Mouse (Mus musculus) lung, adult 10 weeks (tissue): ENCODE results near the gene Syce1l. TPM values are rescaled to one million over a fixed set of nuclear protein-coding genes. Genes with fewer than 3 reads are reported as not detected.

ENCODE experiments used
- polyA plus RNA-seq: library from polyadenylated mRNA; stranded (reverse); fragments of 350-450 nt; fragmentation: Illumina TruSeq; extraction: RNeasy Lipid Tissue Mini Kit (QIAGEN cat#74804); gene quantifications from one replicate; pipeline ENCODE4 v1.2.3, GENCODE M21; 2014; ENCODE audit warnings: low read depth, low replicate concordance; ENCODE audit not compliant: insufficient read depth

Syce1l gene
- not detected for polyA plus RNA-seq

DNA sequence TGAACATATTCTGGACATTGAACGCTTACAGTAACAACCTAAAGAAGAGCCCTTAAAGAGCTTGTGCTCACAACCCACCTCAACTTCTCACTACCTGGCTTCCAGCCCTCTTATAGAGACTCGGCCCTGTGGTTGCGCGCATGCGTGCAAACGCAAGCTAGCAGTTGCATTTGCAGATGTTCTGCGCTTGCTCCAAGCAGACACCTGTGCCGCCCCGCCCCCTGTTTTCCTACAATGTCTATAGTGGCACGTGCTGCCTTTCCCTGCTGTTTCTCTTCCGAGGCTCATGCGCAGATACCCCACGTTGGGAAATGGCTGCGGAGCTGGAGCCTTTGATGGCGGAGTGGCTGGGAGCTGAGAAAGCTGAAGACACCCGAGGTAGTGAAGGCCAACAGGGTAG, at the start of gene Syce1l:
Syce1l (plus strand) TSS at position 288 of the 400 bp plus-strand sequence.

GRCm38 (mm10) chr8:113634670-113635591, 8.1 kb upstream of the Syce1l start, which contains the start of gene Mon1b:
TSS of gene Mon1b (plus strand) at chr8:113635587.

Other genes with a start within 250 kb of the Syce1l start
- gene Mon1b, start 7.6 kb upstream of the Syce1l start, polyA plus RNA-seq: 5.1 TPM
- not detected for gene Adamts18, start 205.5 kb downstream of the Syce1l start, polyA plus RNA-seq